Mouse (Mus musculus): Measurements from ENCODE around the gene Uhrf1bp1. TPM values are rescaled to one million over a fixed set of nuclear protein-coding genes. Genes with fewer than 3 reads are reported as not detected.
A peak's percentile ranks its signal among the peaks of the same experiment; 100 is the strongest.

The Uhrf1bp1 gene
- polyA plus RNA-seq (2015; fragmentation: Nextera tagmentation; extraction: Ambion mirVana), result 6.4 and 7.6 TPM in 2 replicates

DNA sequence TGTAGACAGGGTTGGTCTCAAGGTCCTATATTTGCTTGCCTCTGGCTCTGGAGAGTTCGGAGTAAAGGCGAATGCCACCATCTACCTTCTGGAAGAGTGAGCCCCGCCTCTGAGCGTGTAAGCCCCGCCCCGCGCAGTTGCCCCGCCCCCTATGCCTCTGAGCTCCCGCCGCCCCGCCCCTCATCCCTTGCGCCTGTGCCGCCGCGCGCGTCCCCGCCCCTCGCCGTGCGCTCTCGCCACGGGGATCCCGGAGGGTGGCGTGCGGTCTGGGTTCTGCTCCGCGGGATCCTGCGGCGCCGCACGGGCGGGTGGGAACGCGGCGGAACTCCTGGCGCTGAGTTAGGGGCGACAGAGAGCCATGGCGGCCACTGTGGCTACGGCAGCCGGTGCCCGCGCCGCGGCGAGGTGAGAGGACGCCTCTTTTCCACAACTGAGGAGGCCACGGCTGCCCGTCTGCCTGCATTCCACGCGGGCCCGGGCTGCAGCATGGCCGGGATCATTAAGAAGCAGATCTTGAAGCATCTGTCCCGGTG, at the start of gene Uhrf1bp1:
Gene Uhrf1bp1, plus strand, starts transcription at position 177 of the 533 bp plus-strand sequence.
- Histone ChIP-seq H3K4me3 (peak within 1 kb of the TSS; percentile 79), H3K27me3 (no peaks in the 10 kb centered on the region), H3K4me2 (peak within 1 kb of the TSS; percentile 89), H3K36me3 (peaks cover 27% of the 10 kb centered on the region), H3K9me3 (no peaks in the 10 kb centered on the region), H3K9ac (peak within 1 kb of the TSS; percentile 80), H3K4me1 (replicated peaks) (peaks cover 32% of the 10 kb centered on the region), H3K27ac (replicated peaks) (peak within 1 kb of the TSS; percentile 84)
- peak; percentile 88 for ATAC-seq (ENCODE audit: low FRiP score, low read depth)
- WGBS, result under 1% methylated on average over 47 of the region's 54 CpGs

DNA sequence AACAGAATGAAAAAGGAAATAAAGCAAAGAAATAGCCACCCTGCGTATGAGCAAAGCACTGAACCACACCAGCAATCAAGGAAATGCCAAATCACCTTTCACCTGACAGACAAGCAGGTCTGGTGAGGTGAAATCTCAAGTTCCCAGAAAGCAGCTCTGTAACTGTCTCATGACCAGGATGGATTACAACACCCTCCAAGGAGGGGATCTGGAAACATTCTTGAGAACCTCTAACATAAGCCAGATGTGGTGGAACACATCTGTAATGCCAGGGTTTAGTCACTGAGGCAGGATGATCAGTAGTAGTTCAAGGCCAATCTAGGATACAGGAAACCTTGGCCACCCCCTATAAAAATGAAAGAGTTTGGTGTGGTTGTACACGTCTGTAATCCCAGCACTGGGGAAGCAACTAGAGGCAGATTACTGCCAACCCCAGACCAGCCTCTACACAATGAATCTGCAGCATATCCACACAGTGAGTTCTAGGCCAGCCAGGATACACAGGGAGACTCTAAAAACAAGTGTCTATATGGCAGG, 48.6 kb upstream of the Uhrf1bp1 start:
- ATAC-seq (ENCODE audit: low FRiP score, low read depth), result no peak
- WGBS, result 83% methylated on average over 2 of the region's 2 CpGs
- no peaks in the 10 kb centered on the region for H3K36me3 ChIP-seq
- H3K9me3 ChIP-seq, result no peaks in the 10 kb centered on the region
- H3K4me1 ChIP-seq (replicated peaks), result no peaks in the 10 kb centered on the region
- no peak overlapping the region for H3K4me3 ChIP-seq
- H3K4me2 ChIP-seq, result no peak overlapping the region
- no peak overlapping the region for H3K27ac ChIP-seq (replicated peaks)
- no peak overlapping the region for H3K9ac ChIP-seq
- H3K27me3 ChIP-seq, result no peaks in the 10 kb centered on the region

DNA sequence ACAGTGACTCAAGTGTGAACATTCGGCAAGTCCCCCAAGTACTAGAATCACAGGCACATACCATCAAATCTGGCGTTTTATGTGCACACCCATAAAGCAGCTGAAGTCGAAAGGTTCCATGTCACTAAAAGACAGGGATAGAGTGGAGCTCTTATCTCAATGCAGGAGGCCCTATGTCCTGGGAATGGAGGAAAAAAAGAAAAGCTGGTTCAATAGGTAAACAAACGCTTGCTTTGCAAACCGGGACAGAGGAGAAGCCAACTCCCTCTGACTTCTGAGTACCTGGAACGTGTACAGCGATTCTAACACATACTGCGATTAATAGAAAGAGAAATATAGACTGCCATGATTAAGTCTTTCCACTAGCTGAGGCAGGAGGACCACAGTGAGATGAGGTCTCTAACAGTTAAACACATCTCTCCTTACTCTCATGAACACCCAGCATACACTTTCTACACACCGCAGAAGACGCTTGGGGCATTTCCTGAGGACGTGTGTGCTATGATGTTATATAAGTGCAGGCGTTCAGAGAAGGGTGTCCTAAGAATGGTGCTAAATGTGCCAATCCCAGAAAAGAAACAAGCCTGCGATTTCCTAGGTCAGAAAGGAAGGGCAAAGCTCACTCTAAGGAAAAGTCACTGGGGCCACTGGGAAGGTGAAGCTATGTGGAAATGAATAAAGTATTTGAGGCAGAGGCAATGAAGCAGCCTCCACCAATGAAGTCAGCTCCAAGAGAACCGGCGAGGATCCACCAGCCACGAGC, 45.5 kb upstream of the Uhrf1bp1 start:
- no peak overlapping the region for H3K27ac ChIP-seq (replicated peaks)
- H3K9ac ChIP-seq, result no peak overlapping the region
- H3K27me3 ChIP-seq, result no peaks in the 10 kb centered on the region
- H3K4me3 ChIP-seq, result no peak overlapping the region
- ATAC-seq (ENCODE audit: low FRiP score, low read depth), result no peak
- H3K36me3 ChIP-seq, result no peaks in the 10 kb centered on the region
- no peaks in the 10 kb centered on the region for H3K4me1 ChIP-seq (replicated peaks)
- H3K4me2 ChIP-seq, result no peak overlapping the region
- WGBS, result 90% methylated on average over 16 of the region's 16 CpGs
- no peaks in the 10 kb centered on the region for H3K9me3 ChIP-seq

DNA sequence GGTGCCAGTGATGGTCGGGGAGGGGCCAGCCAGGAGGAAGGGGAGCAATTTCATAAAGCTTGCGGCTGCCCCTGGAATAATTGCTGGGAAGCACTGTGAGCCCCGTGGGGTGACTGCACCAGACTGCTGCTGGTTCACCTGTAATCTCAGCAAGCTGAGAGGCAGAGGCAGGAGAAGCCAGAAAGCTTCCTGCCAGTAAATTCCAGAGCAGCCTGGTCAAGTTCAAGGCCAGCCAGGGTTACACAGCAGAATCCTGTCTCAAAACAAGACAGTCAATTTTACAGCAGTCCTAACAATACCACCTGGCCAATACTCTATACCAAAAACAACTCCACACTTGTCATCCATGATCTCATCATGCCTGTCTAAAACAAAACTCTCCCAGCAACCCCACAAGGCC, 44.3 kb upstream of the Uhrf1bp1 start:
- Histone ChIP-seq H3K27me3 (no peaks in the 10 kb centered on the region), H3K27ac (replicated peaks) (no peak overlapping the region), H3K36me3 (no peaks in the 10 kb centered on the region), H3K4me1 (replicated peaks) (no peaks in the 10 kb centered on the region), H3K9me3 (no peaks in the 10 kb centered on the region), H3K9ac (no peak overlapping the region), H3K4me3 (no peak overlapping the region), H3K4me2 (no peak overlapping the region)
- ATAC-seq (ENCODE audit: low FRiP score, low read depth), result no peak
- WGBS, result 81% methylated on average over 3 of the region's 3 CpGs

DNA sequence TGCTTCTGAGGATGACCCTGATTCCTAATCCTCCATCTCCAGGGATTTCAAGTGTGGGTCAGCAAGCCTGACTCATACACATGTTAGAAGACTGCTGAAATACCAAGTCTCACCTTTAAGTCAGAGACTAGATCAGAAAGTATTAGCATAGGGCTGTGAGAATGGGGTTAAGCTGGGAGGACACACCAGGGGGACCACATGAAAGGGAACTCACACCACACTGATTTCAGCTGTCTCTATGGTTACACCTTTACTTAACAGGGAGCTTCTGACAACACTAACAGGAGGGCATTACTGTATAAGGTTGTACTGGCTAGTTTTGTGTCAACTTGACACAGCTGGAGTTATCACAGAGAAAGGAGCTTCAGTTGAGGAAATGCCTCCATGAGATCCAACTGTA, 41.6 kb upstream of the Uhrf1bp1 start:
- Histone ChIP-seq H3K4me3 (no peak overlapping the region), H3K9me3 (no peaks in the 10 kb centered on the region), H3K36me3 (no peaks in the 10 kb centered on the region), H3K4me1 (replicated peaks) (peaks cover 23% of the 10 kb centered on the region), H3K27me3 (no peaks in the 10 kb centered on the region), H3K4me2 (no peak overlapping the region), H3K27ac (replicated peaks) (no peak overlapping the region), H3K9ac (no peak overlapping the region)
- ATAC-seq (ENCODE audit: low FRiP score, low read depth), result no peak

DNA sequence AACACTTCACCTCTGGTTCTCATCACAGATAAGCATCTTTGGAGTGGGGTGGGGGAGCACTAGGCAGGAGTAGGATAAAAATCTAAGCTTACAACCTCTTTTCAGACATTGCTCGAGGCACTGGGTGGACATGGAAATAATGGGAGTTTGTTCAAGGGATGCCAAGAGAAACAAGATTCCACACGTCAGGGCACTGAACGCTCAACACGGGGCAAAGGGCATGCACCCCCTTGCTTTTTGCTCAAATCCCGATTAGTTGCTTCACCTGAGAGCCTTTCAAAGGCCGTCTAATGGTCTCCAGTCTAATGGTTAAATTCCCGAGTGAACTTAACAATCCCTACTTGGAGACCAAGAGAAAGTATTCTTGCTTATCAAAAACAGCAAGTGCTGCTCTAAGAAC, 37.2 kb upstream of the Uhrf1bp1 start:
- H3K27ac ChIP-seq (replicated peaks), result no peak overlapping the region
- no peaks in the 10 kb centered on the region for H3K9me3 ChIP-seq
- WGBS, result 37% methylated on average over 7 of the region's 7 CpGs
- H3K4me1 ChIP-seq (replicated peaks), result peaks cover 31% of the 10 kb centered on the region
- H3K36me3 ChIP-seq, result no peaks in the 10 kb centered on the region
- no peak for ATAC-seq (ENCODE audit: low FRiP score, low read depth)
- peak overlapping the region; percentile 92 for H3K4me2 ChIP-seq
- no peaks in the 10 kb centered on the region for H3K27me3 ChIP-seq
- peak overlapping the region; percentile 58 for H3K4me3 ChIP-seq
- peak overlapping the region; percentile 67 for H3K9ac ChIP-seq

DNA sequence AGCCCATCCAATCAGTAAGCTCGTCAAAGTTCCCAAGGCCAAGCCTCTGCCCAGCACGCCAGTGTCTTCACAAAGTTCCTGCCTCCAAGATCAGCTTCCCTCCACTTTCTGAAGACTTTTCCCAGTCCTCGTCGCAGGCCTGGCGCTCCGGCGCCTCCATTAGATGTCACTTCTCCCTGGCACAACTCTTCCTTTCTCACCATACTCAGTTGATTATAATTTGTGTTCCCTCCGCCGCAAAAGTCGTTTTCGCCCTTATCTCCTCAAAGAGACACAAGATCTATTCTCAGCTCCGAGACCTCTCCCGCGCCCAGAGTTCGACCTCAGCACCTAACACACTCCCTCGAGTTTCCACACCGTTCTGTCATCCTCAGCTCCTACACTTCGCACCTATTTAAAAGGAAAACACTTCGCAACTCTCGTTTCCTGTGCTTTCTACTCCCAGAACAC, 36.7 kb upstream of the Uhrf1bp1 start:
- peak overlapping the region; percentile 92 for H3K4me2 ChIP-seq
- no peaks in the 10 kb centered on the region for H3K9me3 ChIP-seq
- peaks cover 31% of the 10 kb centered on the region for H3K4me1 ChIP-seq (replicated peaks)
- H3K4me3 ChIP-seq, result peak overlapping the region; percentile 58
- no peaks in the 10 kb centered on the region for H3K36me3 ChIP-seq
- peak overlapping the region; percentile 88 for H3K27ac ChIP-seq (replicated peaks)
- no peak for ATAC-seq (ENCODE audit: low FRiP score, low read depth)
- H3K27me3 ChIP-seq, result no peaks in the 10 kb centered on the region
- H3K9ac ChIP-seq, result peak overlapping the region; percentile 67
- WGBS, result 2% methylated on average over 20 of the region's 20 CpGs

DNA sequence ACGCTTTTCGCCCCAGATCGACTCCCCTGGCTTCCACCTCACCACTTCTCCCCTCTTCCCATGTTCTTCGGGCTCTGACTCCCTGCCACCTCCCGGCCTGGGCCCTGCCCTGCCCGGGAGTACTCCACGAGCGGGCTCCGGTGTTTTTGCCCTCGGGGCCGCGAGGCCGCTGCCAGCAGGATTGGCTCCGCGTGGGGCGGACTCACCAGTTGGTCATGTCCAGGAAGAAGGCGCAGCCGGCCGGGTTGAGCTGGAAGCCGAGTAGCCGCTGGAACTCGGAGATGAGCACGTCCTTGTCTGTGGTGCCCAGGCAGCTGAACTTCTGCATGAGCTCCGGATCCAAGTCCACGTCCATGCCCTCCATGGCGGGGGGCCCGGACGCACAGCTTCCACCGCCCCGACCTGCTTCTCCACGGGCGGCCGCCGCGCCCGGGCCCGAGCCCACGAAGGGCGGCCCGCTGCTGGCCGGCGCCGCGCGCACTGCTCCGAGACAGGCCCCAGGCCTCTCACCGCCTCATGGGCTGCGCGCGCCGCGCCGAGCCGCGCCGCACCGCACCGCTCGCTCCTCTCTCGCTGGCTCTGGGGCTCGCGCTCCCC, 36.2 kb upstream of the Uhrf1bp1 start:
- Histone ChIP-seq H3K27ac (replicated peaks) (peak overlapping the region; percentile 88), H3K4me3 (peak overlapping the region; percentile 58), H3K27me3 (no peaks in the 10 kb centered on the region), H3K4me2 (peak overlapping the region; percentile 92), H3K36me3 (no peaks in the 10 kb centered on the region), H3K9me3 (no peaks in the 10 kb centered on the region), H3K4me1 (replicated peaks) (peaks cover 31% of the 10 kb centered on the region), H3K9ac (peak overlapping the region; percentile 67)
- under 1% methylated on average over 61 of the region's 62 CpGs for WGBS
- ATAC-seq (ENCODE audit: low FRiP score, low read depth), result peak; percentile 87

DNA sequence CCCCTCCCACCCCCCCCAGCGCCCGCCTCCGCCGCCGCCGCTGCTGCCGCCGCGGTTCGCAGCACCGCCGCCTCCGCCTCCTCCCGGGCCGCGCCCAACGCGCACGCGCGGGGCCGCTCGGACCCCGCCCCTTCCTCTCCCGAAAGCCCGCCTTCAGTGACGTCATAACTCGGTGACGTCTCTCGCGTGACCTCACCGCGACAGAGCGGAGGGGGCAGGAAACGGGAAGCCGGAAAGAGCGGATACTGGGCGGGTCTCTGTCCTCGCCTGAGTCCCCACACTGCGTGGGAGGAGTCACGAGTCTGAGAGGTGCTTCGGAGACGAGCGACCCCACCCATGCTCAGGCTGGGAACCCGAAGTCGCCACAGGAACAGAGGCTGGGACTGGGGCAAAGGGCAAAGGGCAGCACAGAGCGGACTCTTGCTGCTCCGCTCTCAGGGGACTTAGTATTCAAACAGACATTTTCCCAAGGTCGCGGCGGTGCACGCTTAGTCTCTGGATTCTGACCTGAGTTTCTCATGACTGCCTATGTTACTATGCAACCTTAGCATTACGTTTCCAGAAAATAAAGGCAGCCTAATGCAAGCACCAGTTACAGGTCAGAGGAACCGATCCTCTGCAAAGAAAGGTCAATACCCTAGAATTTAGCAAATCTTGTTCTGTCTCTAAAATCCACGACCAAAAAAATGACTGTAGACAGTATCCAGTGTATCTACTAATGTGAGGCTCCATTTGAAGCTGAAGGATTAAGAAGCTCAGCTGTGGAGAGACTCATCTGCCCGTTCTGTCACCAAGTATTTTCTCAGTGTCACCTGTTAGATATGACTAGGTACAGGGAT, 35.5 kb upstream of the Uhrf1bp1 start, which contains the start of gene D17Wsu92e:
Gene D17Wsu92e, minus strand, starts transcription at position 81 of the 839 bp plus-strand sequence.
- Histone ChIP-seq H3K4me2 (peak within 1 kb of the TSS; percentile 92), H3K36me3 (no peaks in the 10 kb centered on the region), H3K4me1 (replicated peaks) (peaks cover 31% of the 10 kb centered on the region), H3K27ac (replicated peaks) (peak within 1 kb of the TSS; percentile 88), H3K9me3 (no peaks in the 10 kb centered on the region), H3K9ac (peak within 1 kb of the TSS; percentile 67), H3K4me3 (peak within 1 kb of the TSS; percentile 58), H3K27me3 (no peaks in the 10 kb centered on the region)
- 3% methylated on average over 38 of the region's 56 CpGs for WGBS
- peak; percentile 98 for ATAC-seq (ENCODE audit: low FRiP score, low read depth)

DNA sequence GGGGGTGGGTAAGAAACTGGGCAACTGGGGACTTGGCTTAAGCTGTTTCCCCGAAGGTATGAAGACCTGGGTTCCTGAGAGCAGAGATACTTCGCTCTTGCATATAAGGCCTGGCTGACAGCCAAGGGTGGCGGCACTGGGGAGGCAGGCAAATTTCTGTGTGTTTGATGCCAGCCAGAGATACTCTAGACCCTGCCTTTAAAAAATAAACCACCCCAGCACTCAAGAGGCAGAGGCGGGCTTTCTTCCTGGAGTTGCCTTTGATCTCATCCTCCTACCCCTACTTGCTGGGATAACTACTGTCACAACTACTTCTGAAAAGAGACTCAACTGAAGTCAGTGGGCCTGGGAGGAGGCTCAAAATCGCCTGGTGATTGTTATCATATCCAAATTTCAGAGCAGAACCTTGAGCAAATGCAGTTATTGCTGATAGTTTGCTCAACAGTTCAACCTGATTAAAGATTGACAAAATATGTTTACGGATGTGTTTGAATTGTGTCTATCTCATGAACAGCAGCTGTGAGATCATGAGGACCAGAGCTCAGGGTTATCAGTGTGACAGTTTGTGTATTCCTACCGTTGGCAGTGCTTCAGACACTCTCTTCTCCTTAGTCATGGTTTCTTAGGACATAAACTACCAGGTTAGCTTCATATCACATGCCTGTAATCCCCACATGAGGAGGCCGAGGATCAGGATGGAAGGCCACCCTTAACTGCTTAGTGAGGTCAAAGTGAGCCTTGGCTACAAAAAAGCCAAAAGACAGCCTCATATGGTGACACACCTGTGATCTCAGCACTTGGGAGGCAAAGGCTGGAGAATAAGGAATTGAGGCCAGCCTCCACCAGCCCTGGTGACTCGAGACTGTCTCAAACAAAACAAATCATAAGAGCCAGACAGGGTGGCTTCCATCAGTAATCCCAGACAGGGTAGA, 34.6 kb upstream of the Uhrf1bp1 start:
- WGBS, result 67% methylated on average over 9 of the region's 9 CpGs
- H3K36me3 ChIP-seq, result no peaks in the 10 kb centered on the region
- peak overlapping the region; percentile 58; the same call in 1 of the 2 replicates for H3K4me3 ChIP-seq
- no peaks in the 10 kb centered on the region for H3K27me3 ChIP-seq
- ATAC-seq (ENCODE audit: low FRiP score, low read depth), result no peak
- H3K9me3 ChIP-seq, result no peaks in the 10 kb centered on the region
- peak overlapping the region; percentile 88 for H3K27ac ChIP-seq (replicated peaks)
- H3K4me2 ChIP-seq, result peak overlapping the region; percentile 61
- H3K9ac ChIP-seq, result peak overlapping the region; percentile 62; the same call in 1 of the 2 replicates
- H3K4me1 ChIP-seq (replicated peaks), result peaks cover 35% of the 10 kb centered on the region
